Mouse (Mus musculus): ENCODE measurements around the gene Gm15217.

The Gm15217 gene

GRCm38 (mm10) chr14:46391621-46392170 is 12.5 kb downstream of the Gm15217 start:
- in situ Hi-C loops (cut with MboI, MseI): no loop called here

GRCm38 (mm10) chr14:46398091-46398695 is 19.0 kb downstream of the Gm15217 start:
- in situ Hi-C loops (cut with MboI, MseI): no loop called here

- in situ Hi-C loops (cut with MboI, MseI): no loop called here
Observed at GRCm38 (mm10) chr14:46399925-46400324, 20.7 kb downstream of the Gm15217 start.

GRCm38 (mm10) chr14:46408319-46408718 is 29.1 kb downstream of the Gm15217 start:
- in situ Hi-C loops (cut with MboI, MseI): no loop called here

GRCm38 (mm10) chr14:46409016-46409415 is 29.8 kb downstream of the Gm15217 start:
- in situ Hi-C loops (cut with MboI, MseI): no loop called here

- in situ Hi-C loops (cut with MboI, MseI): no loop called here
Observed at GRCm38 (mm10) chr14:46410557-46411120, 31.4 kb downstream of the Gm15217 start.

GRCm38 (mm10) chr14:46412497-46413000 is 33.3 kb downstream of the Gm15217 start:
- in situ Hi-C loops (cut with MboI, MseI): no loop called here

- in situ Hi-C loops (cut with MboI, MseI): no loop called here
Observed at GRCm38 (mm10) chr14:46418371-46419097, 39.3 kb downstream of the Gm15217 start.

- in situ Hi-C loops (cut with MboI, MseI): no loop called here
Observed at GRCm38 (mm10) chr14:46419269-46419668, 40.1 kb downstream of the Gm15217 start.

GRCm38 (mm10) chr14:46421823-46422222 is 42.6 kb downstream of the Gm15217 start:
- in situ Hi-C loops (cut with MboI, MseI): no loop called here

GRCm38 (mm10) chr14:46427251-46427650 is 48.0 kb downstream of the Gm15217 start:
- in situ Hi-C loops (cut with MboI, MseI): no loop called here

GRCm38 (mm10) chr14:46430231-46430630 is 51.0 kb downstream of the Gm15217 start:
- in situ Hi-C loops (cut with MboI, MseI): no loop called here
